Mouse (Mus musculus): ENCODE results near the gene Meis1.

- no peak for TF ChIP-seq CTCF (conservative IDR thresholded peaks at IDR 0.05; ENCODE audit: low read length)
- no peak for TF ChIP-seq POU5F1 (IDR thresholded peaks at IDR 0.05; ENCODE audit: borderline replicate concordance, low read length)
Measured at GRCm38 (mm10) chr11:18988637-18989263, 30.0 kb downstream of the Meis1 start.

All from E14TG2a.4 (cell line).